Mouse (Mus musculus) E14TG2a.4 (cell line): ENCODE measurements around the gene Trpm3.

Experiments
- CTCF ChIP-seq: conservative IDR thresholded peaks from 2 replicates; pipeline ENCODE4 v1.5.1; 2014; ENCODE audit warnings: low read length
- NANOG ChIP-seq: IDR thresholded peaks from 2 replicates; pipeline ENCODE4 v1.6.1; 2014; ENCODE audit warnings: borderline replicate concordance, low read length, mixed read lengths
- POU5F1 ChIP-seq: IDR thresholded peaks from 2 replicates; pipeline ENCODE4 v1.6.1; 2014; ENCODE audit warnings: low read length, borderline replicate concordance

DNA sequence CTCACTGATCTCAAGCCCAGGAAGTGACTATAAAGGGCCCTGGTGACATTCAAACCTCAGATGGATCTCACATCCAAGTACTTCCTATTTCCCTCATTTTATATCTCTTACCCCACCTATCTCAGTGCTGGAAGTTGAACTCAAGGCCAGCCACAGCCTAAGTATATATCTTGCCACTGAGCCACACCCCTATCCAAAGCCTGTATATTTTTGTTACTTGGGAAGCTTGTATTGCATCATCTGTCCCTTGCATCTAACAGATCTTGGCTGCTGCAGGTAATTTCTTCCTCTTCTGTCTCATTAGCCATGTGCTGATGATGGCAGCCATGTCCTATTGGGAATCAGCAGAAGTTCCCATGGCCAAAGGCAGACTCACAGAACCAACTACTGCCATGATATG lies 904.9 kb downstream of the Trpm3 start:
- TF ChIP-seq CTCF (no peak), NANOG (no peak), POU5F1 (no peak)
